Mouse (Mus musculus) gastrocnemius, postnatal 36 days (tissue): ENCODE data around the gene Fhl5. TPM values are rescaled to one million over a fixed set of nuclear protein-coding genes. Genes with fewer than 3 reads are reported as not detected.

ENCODE experiments used
- total RNA-seq, 2 experiments: library from RNA; stranded (reverse); gene quantifications; 2 replicates each; pipeline ENCODE4 v1.2.3; 2021

Gene Fhl5
- total RNA-seq, 2 experiments from 2014 or later = 4.3 to 5.7 TPM

Other genes starting within 250 kb of the Fhl5 start
- 10 to 100 TPM; 31.6 to 34.3 TPM for gene Ufl1, start 38.9 kb upstream of the Fhl5 start, total RNA-seq